Mouse (Mus musculus) layer of hippocampus, adult 8-10 months (tissue): Measurements from ENCODE around the gene Hmcn2. TPM values are rescaled to one million over a fixed set of nuclear protein-coding genes. Genes with fewer than 3 reads are reported as not detected.

ENCODE experiments used
- DNase-seq, 2 experiments: peaks; one replicate each; pipeline ENCODE4 v3.0.0; 2022; ENCODE audit warnings: low spot score in 2 of 2
- total RNA-seq, 4 experiments: library from RNA; stranded (reverse); gene quantifications; 2 replicates each; pipeline ENCODE4 v1.2.4; 2022

Hmcn2 gene
- total RNA-seq, 4 experiments from 2014 or later = 0.17 to 0.34 (median 0.23) TPM

GRCm38 (mm10) chr2:31508851-31509250 lies 194.6 kb downstream of the Hmcn2 start:
- DNase-seq = no peak

Other genes with a start within 250 kb of the Hmcn2 start
- gene Fnbp1, start 172.4 kb upstream of the Hmcn2 start, total RNA-seq = 100 to 1,000 TPM; 119 to 152 (median 139) TPM
- gene Gpr107, start 162.1 kb upstream of the Hmcn2 start, total RNA-seq = 10 to 100 TPM; 48.6 to 65.5 (median 56.0) TPM
- gene Ncs1, start 68.6 kb upstream of the Hmcn2 start, total RNA-seq = 100 to 1,000 TPM; 243 to 310 (median 283) TPM
- gene Ass1, start 155.8 kb downstream of the Hmcn2 start, total RNA-seq = 10 to 100 TPM; 35.1 to 46.8 (median 38.7) TPM